Mouse (Mus musculus) layer of hippocampus, adult 2 months (tissue): ENCODE data around the gene Cdh16. TPM values are rescaled to one million over a fixed set of nuclear protein-coding genes. Genes with fewer than 3 reads are reported as not detected.
"Not testable (repeated sequence)": the region's sequence is repeated elsewhere in the genome, so short reads cannot be mapped to it uniquely, and the experiment has no call there.

Experiments used
- DNase-seq, 2 experiments: peaks; one replicate each; pipeline ENCODE4 v3.0.0; 2022; ENCODE audit warnings: low spot score in 2 of 2
- H3K27ac ChIP-seq: fragments of 200-600 bp; 2 replicates; pipeline ENCODE4 v1.8.1; 2022
- H3K4me3 ChIP-seq: fragments of 200-600 bp; 2 replicates; pipeline ENCODE4 v1.8.1; 2022; ENCODE audit warnings: mild to moderate bottlenecking
- CTCF ChIP-seq: fragments of 200-600 bp; conservative IDR thresholded peaks from 2 replicates; pipeline ENCODE4 v1.8.1; 2022; ENCODE audit warnings: antibody characterized with exemption, mild to moderate bottlenecking, moderate library complexity
- long read RNA-seq, 2 experiments: library from polyadenylated mRNA; stranded (forward); transcript quantifications; one replicate each; pipeline ENCODE4 v2.0.0; 2021; ENCODE audit warnings: borderline mapping rate in 2 of 2
- total RNA-seq, 2 experiments: library from RNA; stranded (reverse); gene quantifications; 2 replicates each; pipeline ENCODE4 v1.2.3; 2021

The Cdh16 gene
- total RNA-seq = not detected
- long read RNA-seq, experiment 1 = 0 reads
- long read RNA-seq, experiment 2 = 0 reads

GRCm38 (mm10) chr8:104624161-104624560 lies at the start of gene Cdh16:
TSS of gene Cdh16 (minus strand) at chr8:104624396.
- H3K27ac ChIP-seq = no peak within 1 kb of the TSS
- TF ChIP-seq CTCF = no peak
- DNase-seq = no peak
- H3K4me3 ChIP-seq = no peak within 1 kb of the TSS

GRCm38 (mm10) chr8:104655614-104656013 lies 31.4 kb upstream of the Cdh16 start:
- no peak for DNase-seq
- H3K4me3 ChIP-seq = no peak overlapping the region
- TF ChIP-seq CTCF = no peak
- H3K27ac ChIP-seq = no peak overlapping the region

GRCm38 (mm10) chr8:104654984-104655383 lies 30.8 kb upstream of the Cdh16 start:
- peak; percentile 94 for TF ChIP-seq CTCF
- no peak overlapping the region for H3K4me3 ChIP-seq
- DNase-seq = peak; percentile 83 to 86
- H3K27ac ChIP-seq = no peak overlapping the region

GRCm38 (mm10) chr8:104644187-104644586 lies 20.0 kb upstream of the Cdh16 start:
- peak; percentile 39 for TF ChIP-seq CTCF
- not testable (repeated sequence) for H3K27ac ChIP-seq, DNase-seq, H3K4me3 ChIP-seq

- DNase-seq = no peak
- peak overlapping the region; percentile 97 for H3K27ac ChIP-seq
- TF ChIP-seq CTCF = no peak
- peak overlapping the region; percentile 97 for H3K4me3 ChIP-seq
Measured at GRCm38 (mm10) chr8:104642324-104642654, 18.1 kb upstream of the Cdh16 start.

GRCm38 (mm10) chr8:104641426-104642323 lies 17.5 kb upstream of the Cdh16 start, which contains the start of gene Ciao2b:
TSS of gene Ciao2b (minus strand) at chr8:104641965.
- peak; percentile 28 for TF ChIP-seq CTCF
- peak; percentile 89 to 91 for DNase-seq
- Histone ChIP-seq H3K4me3 (peak within 1 kb of the TSS; percentile 97), H3K27ac (peak within 1 kb of the TSS; percentile 97)

GRCm38 (mm10) chr8:104640831-104641370 lies 16.7 kb upstream of the Cdh16 start:
- DNase-seq = no peak
- H3K27ac ChIP-seq = peak overlapping the region; percentile 97; the same call in 1 of the 2 replicates
- TF ChIP-seq CTCF = no peak
- H3K4me3 ChIP-seq = peak overlapping the region; percentile 97

GRCm38 (mm10) chr8:104640241-104640640 lies 16.0 kb upstream of the Cdh16 start:
- no peak for TF ChIP-seq CTCF
- DNase-seq = no peak
- H3K4me3 ChIP-seq = no peak overlapping the region; the same call in 1 of the 2 replicates
- H3K27ac ChIP-seq = no peak overlapping the region

GRCm38 (mm10) chr8:104638010-104638409 lies 13.8 kb upstream of the Cdh16 start:
- no peak for DNase-seq

GRCm38 (mm10) chr8:104635004-104635710 lies 11.0 kb upstream of the Cdh16 start:
- no peak for DNase-seq
- H3K27ac ChIP-seq = no peak overlapping the region
- TF ChIP-seq CTCF = no peak
- no peak overlapping the region for H3K4me3 ChIP-seq

More at GRCm38 (mm10) chr8:104638010-104638409, 13.8 kb upstream of the Cdh16 start:
- H3K4me3 ChIP-seq = no peak overlapping the region
- no peak overlapping the region for H3K27ac ChIP-seq
- TF ChIP-seq CTCF = no peak

- Histone ChIP-seq H3K27ac (no peak overlapping the region), H3K4me3 (no peak overlapping the region)
- DNase-seq = no peak
- no peak for TF ChIP-seq CTCF
Measured at GRCm38 (mm10) chr8:104633156-104633744, 9.1 kb upstream of the Cdh16 start.

- DNase-seq = peak in 1 of 2 experiments; percentile 37
- H3K27ac ChIP-seq = no peak overlapping the region; the same call in 1 of the 2 replicates
Measured at GRCm38 (mm10) chr8:104632486-104632885, 8.3 kb upstream of the Cdh16 start.

GRCm38 (mm10) chr8:104631975-104632374 lies 7.8 kb upstream of the Cdh16 start:
- no peak overlapping the region for H3K4me3 ChIP-seq
- DNase-seq = no peak
- TF ChIP-seq CTCF = no peak
- peak overlapping the region; percentile 57 for H3K27ac ChIP-seq

More at GRCm38 (mm10) chr8:104632486-104632885, 8.3 kb upstream of the Cdh16 start:
- TF ChIP-seq CTCF = no peak
- H3K4me3 ChIP-seq = no peak overlapping the region
